Mouse (Mus musculus) bone marrow, adult 2 months (tissue): Measurements from ENCODE around the gene Mettl2.

ENCODE experiments used
- CTCF ChIP-seq: fragments of 200-500 bp; IDR thresholded peaks from 2 replicates; pipeline ENCODE4 v1.5.1; 2011; ENCODE audit warnings: low read length, control low read depth; ENCODE audit not compliant: control insufficient read depth, insufficient read depth
- POLR2A ChIP-seq: fragments of 200-500 bp; IDR thresholded peaks from 2 replicates; pipeline ENCODE4 v1.6.1; 2011; ENCODE audit warnings: low read depth, mild to moderate bottlenecking, control low read depth, low read length, borderline replicate concordance; ENCODE audit not compliant: control insufficient read depth

DNA sequence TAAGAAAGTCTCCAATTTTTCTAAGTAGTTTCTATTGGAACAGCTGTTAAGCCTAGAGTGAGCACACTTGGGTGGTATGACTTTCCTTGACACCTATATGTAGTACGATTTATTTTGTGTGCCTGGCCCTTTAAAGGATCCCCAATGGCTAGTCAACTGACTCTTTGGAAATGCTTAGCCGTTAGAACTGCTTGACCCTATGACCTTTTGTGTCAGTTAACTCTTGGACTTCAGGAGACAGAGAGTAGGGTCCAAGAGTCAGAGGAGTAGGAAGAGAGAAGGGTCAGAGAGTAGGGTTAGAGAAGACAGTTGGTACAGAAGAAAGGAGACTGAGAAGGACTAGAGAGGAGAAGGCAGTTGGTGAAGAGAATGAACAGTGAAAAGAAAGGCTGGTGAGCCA lies 52.3 kb downstream of the Mettl2 start, which contains the start of gene Tlk2:
- TF ChIP-seq POLR2A, result no peak
- TF ChIP-seq CTCF, result no peak
